Mouse (Mus musculus) small intestine, adult 2 months (tissue): ENCODE data around the gene Asphd1. TPM values are rescaled to one million over a fixed set of nuclear protein-coding genes. Genes with fewer than 3 reads are reported as not detected.
A peak's percentile ranks its signal among the peaks of the same experiment; 100 is the strongest.
"Not testable (repeated sequence)": the region's sequence is repeated elsewhere in the genome, so short reads cannot be mapped to it uniquely, and the experiment has no call there.

Experiments
- H3K27ac ChIP-seq: fragments of 200-500 bp; 2 replicates; pipeline ENCODE4 v1.5.1; 2012; ENCODE audit warnings: low read depth, low read length, control low read depth, inconsistent platforms; ENCODE audit not compliant: insufficient read depth
- H3K27me3 ChIP-seq: fragments of 200-500 bp; 2 replicates; pipeline ENCODE4 v1.6.1; 2012; ENCODE audit warnings: mild to moderate bottlenecking, moderate library complexity, low read length, inconsistent platforms; ENCODE audit not compliant: control insufficient read depth, insufficient read depth
- H3K36me3 ChIP-seq: fragments of 200-500 bp; 2 replicates; pipeline ENCODE4 v1.6.1; 2012; ENCODE audit warnings: mild to moderate bottlenecking, low read length, control low read depth, inconsistent platforms; ENCODE audit not compliant: control insufficient read depth, insufficient read depth
- H3K4me1 ChIP-seq: fragments of 200-500 bp; 2 replicates; pipeline ENCODE4 v1.6.1; 2012; ENCODE audit warnings: low read length, inconsistent platforms, mixed read lengths; ENCODE audit not compliant: control insufficient read depth, insufficient read depth, insufficient read length
- H3K4me3 ChIP-seq: fragments of 200-500 bp; 2 replicates; pipeline ENCODE4 v1.5.1; 2012; ENCODE audit warnings: low read depth, mild to moderate bottlenecking, control low read depth, inconsistent platforms, low read length, moderate library complexity
- CTCF ChIP-seq: fragments of 200-500 bp; IDR thresholded peaks from 2 replicates; pipeline ENCODE4 v1.5.1; 2012; ENCODE audit warnings: low read depth, mild to moderate bottlenecking, control low read depth, inconsistent platforms, low read length, moderate library complexity, mixed read lengths; ENCODE audit not compliant: insufficient replicate concordance, insufficient read length; ENCODE audit errors: extremely low read depth
- POLR2A ChIP-seq: fragments of 200-500 bp; IDR thresholded peaks from 2 replicates; pipeline ENCODE4 v1.6.1; 2012; ENCODE audit warnings: low read depth, mild to moderate bottlenecking, control low read depth, inconsistent platforms, low read length, moderate library complexity
- WGBS: fragments of 180-500 bp; shearing (Covaris S2); methylation state at CpG from one replicate; pipeline ENCODE4 v1.1.7; 2018; 5-methylcytosine and 5-hydroxymethylcytosine counted together
- polyA plus RNA-seq: library from polyadenylated mRNA; depleted of rRNA; stranded (reverse); fragments of >200 nt; gene quantifications from 2 replicates; pipeline ENCODE4 v1.2.3, GENCODE M21; 2012

The Asphd1 gene
- polyA plus RNA-seq, 1 experiment, result 0.19 TPM

GRCm38 (mm10) chr7:126919973-126920372 lies 29.4 kb downstream of the Asphd1 start:
- Histone ChIP-seq H3K4me1 (peaks cover 12% of the 10 kb centered on the region; the same call in 1 of the 2 replicates), H3K36me3 (no peaks in the 10 kb centered on the region), H3K4me3 (no peak overlapping the region), H3K27me3 (no peaks in the 10 kb centered on the region), H3K27ac (no peak overlapping the region)
- WGBS, result 85% methylated on average over 4 of the region's 4 CpGs
- TF ChIP-seq POLR2A (no peak), CTCF (no peak)

- 45% methylated on average over 4 of the region's 4 CpGs for WGBS
- H3K36me3 ChIP-seq, H3K27me3 ChIP-seq, H3K4me3 ChIP-seq, H3K27ac ChIP-seq: not testable (repeated sequence)
- peaks cover 12% of the 10 kb centered on the region; the same call in 1 of the 2 replicates for H3K4me1 ChIP-seq
Observed at GRCm38 (mm10) chr7:126918356-126918755, 31.0 kb downstream of the Asphd1 start.

- WGBS, result 46% methylated on average over 3 of the region's 3 CpGs
- TF ChIP-seq CTCF, result no peak
- TF ChIP-seq POLR2A, result no peak
- Histone ChIP-seq H3K36me3 (no peaks in the 10 kb centered on the region), H3K27ac (no peak overlapping the region), H3K4me1 (no peaks in the 10 kb centered on the region), H3K27me3 (no peaks in the 10 kb centered on the region), H3K4me3 (no peak overlapping the region)
Observed at GRCm38 (mm10) chr7:126914844-126915243, 34.5 kb downstream of the Asphd1 start.

- Histone ChIP-seq H3K27ac (no peak overlapping the region), H3K4me3 (no peak overlapping the region), H3K27me3 (no peaks in the 10 kb centered on the region), H3K36me3 (no peaks in the 10 kb centered on the region), H3K4me1 (no peaks in the 10 kb centered on the region)
- no peak for TF ChIP-seq POLR2A
- TF ChIP-seq CTCF, result no peak
- 48% methylated on average over 3 of the region's 3 CpGs for WGBS
Observed at GRCm38 (mm10) chr7:126905590-126905989, 43.8 kb downstream of the Asphd1 start.

GRCm38 (mm10) chr7:126899781-126900180 lies 49.6 kb downstream of the Asphd1 start:
- 94% methylated on average over 8 of the region's 9 CpGs for WGBS
- H3K36me3 ChIP-seq, H3K27me3 ChIP-seq, H3K27ac ChIP-seq, H3K4me3 ChIP-seq: not testable (repeated sequence)
- peaks cover 15% of the 10 kb centered on the region for H3K4me1 ChIP-seq

DNA sequence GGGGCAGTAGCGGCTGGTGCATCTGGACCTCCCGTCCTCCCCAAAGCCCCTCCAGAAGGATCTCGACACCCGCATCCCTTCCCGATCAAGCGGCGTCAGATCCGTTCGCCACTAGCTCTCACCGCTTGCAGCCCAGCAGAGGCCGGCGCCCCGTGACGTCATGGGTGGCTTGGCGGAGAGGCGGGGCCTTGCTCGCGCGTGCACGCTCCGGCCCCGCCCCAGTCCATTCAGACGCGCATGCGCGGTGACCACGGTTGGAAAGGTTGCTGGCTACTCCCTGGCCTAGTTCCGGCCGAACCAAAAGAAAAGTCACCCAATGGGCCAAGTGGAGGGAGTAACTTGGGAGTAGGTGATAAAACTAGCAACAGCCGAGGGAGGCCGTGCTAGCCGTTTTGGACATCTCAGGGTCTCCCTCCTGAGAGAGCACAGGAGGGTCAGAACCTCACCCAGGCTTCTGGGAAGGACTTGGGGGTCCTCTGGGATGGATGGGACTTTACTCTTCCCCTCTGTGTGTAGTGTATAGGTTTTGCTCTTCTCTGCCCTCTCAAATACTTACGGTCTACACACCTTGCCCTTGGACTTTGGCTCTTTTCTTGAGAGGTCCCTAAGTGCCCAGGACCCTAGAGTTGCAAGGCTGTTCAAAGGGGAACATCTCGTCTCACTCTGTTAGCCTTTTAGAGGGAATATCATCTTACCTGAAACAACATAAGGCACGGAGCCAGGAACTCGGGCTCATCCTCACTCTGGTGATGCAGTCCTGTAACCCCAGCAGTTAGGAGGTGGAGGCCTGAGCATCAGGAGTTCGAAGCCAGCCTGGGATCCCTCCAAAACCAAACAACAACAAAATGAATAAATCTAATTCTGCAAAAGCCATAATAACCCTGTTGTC lies 51.0 kb downstream of the Asphd1 start:
- no peak for TF ChIP-seq CTCF
- peak; percentile 80 for TF ChIP-seq POLR2A
- peaks cover 15% of the 10 kb centered on the region for H3K4me1 ChIP-seq

GRCm38 (mm10) chr7:126897390-126898101 lies 51.8 kb downstream of the Asphd1 start:
- Histone ChIP-seq H3K27me3 (no peaks in the 10 kb centered on the region), H3K27ac (peak overlapping the region; percentile 83), H3K4me1 (peaks cover 15% of the 10 kb centered on the region), H3K36me3 (peaks cover 4% of the 10 kb centered on the region; the same call in 1 of the 2 replicates), H3K4me3 (peak overlapping the region; percentile 76)
- no peak for TF ChIP-seq POLR2A
- TF ChIP-seq CTCF, result no peak
- 2% methylated on average over 16 of the region's 16 CpGs for WGBS

More for the DNA sequence above, 51.0 kb downstream of the Asphd1 start:
- Histone ChIP-seq H3K27me3 (no peaks in the 10 kb centered on the region), H3K27ac (peak overlapping the region; percentile 83), H3K36me3 (peaks cover 4% of the 10 kb centered on the region; the same call in 1 of the 2 replicates), H3K4me3 (peak overlapping the region; percentile 76)
- WGBS, result 13% methylated on average over 37 of the region's 37 CpGs
